Mouse (Mus musculus): Measurements from ENCODE around the gene Syt3.

GRCm38 (mm10) chr7:44335031-44335878, 48.6 kb upstream of the Syt3 start:
- TF ChIP-seq CTCF (IDR thresholded peaks at IDR 0.05; ENCODE audit: low read depth, low read length) (no peak), GATA1 (IDR thresholded peaks at IDR 0.05; ENCODE audit: borderline replicate concordance, low read length) (no peak), TAL1 (conservative IDR thresholded peaks at IDR 0.05; ENCODE audit: low read depth, low read length) (no peak)
